Mouse (Mus musculus) erythroid progenitor cell, adult 5-6 weeks (primary cell): ENCODE results near the gene Ankdd1a. TPM values are rescaled to one million over a fixed set of nuclear protein-coding genes. Genes with fewer than 3 reads are reported as not detected.

Source experiments
- ATAC-seq: replicated peaks from 2 replicates; pipeline ENCODE4 v1.8.0; 2016; ENCODE audit warnings: moderate number of reproducible peaks, mild to moderate bottlenecking, moderate TSS enrichment, inconsistent platforms; ENCODE audit not compliant: poor library complexity, low FRiP score, severe bottlenecking
- total RNA-seq, 2 experiments: library from RNA; stranded (forward) in 1 of 2; stranded (reverse) in 1 of 2; fragments of 150-400 nt in 1 of 2; fragments of 186-747, 209-891 nt in 1 of 2; gene quantifications; 2 replicates each; pipeline versions ENCODE4 v1.2.3 to v1.2.4; 2015 to 2017; ENCODE audit warnings: low replicate concordance in 2 of 2

The Ankdd1a gene
- total RNA-seq, 2 experiments from 2014 or later = not detected

- no peak for ATAC-seq
These were observed 5.6 kb downstream of the Ankdd1a start for GRCm38 (mm10) chr9:65514431-65514830.

DNA sequence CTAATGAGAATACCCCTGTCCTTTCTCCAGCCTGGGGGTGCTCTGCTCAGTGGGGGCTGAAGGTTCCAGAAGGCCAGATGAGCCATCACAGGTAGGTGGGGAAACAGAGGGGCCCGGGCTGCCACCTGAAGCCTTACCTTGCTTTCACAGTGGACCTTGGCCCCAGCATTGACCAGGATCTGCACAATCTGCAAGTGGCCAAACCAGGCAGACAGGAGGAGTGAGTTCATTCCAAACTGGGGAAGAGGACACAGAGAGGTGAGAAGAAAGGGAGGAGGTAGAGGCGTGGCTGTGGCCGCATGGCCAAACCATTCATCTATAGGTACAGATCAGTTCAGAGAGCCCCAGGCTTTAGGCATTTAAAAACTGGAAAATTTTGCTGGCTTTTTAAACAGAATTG lies 7.5 kb downstream of the Ankdd1a start:
- no peak for ATAC-seq

- no peak for ATAC-seq
These were observed 11.5 kb downstream of the Ankdd1a start for GRCm38 (mm10) chr9:65508449-65508848.

DNA sequence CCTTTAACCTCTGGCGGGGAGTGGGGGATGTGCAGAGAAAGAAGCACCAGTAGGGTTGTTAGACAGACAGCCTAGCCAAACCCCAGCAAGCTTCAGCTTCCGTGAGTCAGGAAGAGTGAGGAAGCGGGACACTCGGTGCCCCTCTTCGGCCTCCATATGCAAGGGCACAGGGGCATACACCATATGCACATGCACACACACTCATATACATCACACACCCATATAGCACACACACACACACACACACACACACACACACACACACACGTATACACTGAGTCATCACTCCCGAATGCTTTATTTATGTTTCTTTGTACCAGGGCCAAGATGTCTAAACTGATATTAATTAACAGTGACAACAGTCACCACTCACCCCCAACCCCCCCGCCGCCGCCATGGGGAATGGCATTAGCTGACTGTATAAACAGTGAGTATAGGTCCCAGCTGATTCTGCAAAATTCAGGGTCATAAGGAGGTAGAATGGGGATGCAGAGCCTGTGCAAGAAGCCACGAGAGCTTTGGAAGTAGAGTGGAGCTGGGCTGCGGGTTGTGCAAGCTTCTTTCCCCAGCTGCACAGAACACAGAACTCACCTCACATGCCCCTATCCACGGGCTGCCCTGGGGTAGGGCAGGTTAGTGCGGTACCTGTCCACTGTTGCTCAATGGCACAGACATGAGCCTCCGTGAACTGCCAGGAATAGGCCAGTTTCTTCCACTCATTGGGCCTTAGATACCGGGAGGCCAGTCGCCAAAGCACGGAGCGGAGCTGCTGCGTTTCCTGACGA lies 17.1 kb downstream of the Ankdd1a start:
- ATAC-seq = no peak

DNA sequence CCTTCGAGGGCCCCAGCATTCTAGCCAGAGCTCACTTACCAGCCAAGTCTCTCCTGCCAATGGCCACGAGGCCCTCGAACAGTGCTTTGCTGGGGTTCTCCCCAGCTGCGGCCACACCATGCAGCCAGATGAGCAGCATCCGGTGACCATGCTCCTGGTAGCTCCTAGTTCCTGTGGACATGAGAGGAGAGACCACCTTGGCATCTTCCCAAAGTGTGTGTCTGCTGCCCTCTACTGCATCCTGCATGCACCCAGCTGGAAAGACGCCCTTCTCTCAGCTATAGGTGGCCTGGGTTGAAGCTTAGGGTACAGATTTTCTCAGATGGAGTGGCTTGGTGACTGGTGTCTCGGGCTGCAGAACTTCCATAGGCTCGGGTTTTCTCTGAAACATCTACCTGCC lies 17.8 kb downstream of the Ankdd1a start:
- ATAC-seq = no peak

DNA sequence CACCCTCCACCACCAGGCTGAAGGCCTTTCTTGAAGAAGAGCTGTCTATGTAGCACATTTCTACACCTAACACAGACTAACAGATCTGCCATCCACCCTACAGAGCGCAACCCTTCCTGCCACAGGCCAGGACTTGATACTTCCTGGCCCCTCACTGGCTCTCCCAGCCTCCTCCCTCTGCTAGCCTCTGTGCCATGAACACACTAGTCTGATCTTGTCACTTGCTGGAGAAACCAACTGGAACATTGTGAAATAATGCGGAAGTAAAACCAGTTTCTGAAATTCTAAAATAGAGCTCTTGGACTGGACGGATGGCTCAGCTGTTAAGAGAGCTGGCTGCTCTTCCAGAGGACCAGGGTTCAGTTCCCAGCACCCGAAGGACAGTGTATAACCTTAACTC lies 27.1 kb downstream of the Ankdd1a start:
- ATAC-seq = no peak

DNA sequence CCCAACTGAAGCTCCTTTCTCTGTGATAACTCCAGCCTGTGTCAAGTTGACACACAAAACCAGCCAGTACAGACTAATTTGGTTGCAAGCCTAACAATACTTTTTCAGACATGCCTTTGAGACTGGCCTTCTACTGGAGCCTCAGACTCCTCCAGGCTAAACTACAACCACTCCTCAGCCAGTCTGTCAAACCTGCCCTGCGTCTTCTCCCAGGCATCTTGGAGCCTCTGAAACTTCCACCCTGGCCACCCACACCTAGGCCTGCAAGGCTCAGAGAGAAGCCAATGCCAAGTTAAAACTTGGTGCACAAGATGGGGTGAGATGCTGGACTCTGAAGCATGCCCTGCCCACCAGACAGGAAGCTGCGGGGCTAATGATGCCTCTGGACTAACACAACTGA lies 27.6 kb downstream of the Ankdd1a start:
- ATAC-seq = no peak

DNA sequence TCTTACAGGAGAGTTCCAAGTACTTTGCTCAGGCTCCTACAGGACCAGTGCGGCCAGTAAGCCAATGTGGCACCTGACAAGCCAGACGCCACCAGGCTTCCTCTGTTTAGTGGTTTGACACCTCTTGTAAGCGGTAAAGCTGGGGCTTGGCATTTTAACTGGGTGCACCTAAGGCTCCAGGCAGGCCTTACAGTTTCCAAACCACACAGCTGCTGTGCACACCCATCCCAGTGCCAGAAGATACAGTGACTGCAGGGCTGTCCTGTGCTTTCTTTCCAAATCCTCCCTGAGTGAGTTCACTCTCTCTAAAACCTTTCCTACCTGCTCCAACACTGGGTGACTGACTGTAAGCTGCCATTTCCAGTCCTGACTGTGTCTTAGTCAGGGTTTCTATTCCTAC lies 28.5 kb downstream of the Ankdd1a start:
- ATAC-seq = no peak

DNA sequence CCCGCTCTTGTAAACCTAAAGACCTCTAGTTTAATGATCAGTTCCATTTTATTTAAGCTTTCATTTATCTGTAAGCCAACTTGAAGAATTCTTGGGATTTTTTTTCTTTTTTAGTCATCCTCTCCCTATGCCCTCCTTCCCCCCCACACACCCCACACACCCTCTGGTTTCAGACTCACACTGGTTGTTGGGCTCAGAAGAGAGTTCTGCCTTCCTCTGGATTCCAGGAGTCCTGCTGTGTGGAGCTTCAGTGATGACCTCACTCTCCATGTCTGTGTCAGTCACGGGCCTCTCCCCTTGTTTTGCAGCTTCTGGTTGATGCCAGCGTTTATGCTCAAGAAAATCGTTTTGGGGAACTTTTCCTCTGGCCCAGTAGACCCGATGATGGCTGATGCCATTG lies 39.9 kb downstream of the Ankdd1a start:
- no peak for ATAC-seq

- ATAC-seq = no peak
These were observed 40.8 kb downstream of the Ankdd1a start for GRCm38 (mm10) chr9:65479158-65479557.

- ATAC-seq = no peak
These were observed 47.2 kb downstream of the Ankdd1a start for GRCm38 (mm10) chr9:65472769-65473168.

- no peak for ATAC-seq
These were observed 52.3 kb downstream of the Ankdd1a start for GRCm38 (mm10) chr9:65467686-65468085.

DNA sequence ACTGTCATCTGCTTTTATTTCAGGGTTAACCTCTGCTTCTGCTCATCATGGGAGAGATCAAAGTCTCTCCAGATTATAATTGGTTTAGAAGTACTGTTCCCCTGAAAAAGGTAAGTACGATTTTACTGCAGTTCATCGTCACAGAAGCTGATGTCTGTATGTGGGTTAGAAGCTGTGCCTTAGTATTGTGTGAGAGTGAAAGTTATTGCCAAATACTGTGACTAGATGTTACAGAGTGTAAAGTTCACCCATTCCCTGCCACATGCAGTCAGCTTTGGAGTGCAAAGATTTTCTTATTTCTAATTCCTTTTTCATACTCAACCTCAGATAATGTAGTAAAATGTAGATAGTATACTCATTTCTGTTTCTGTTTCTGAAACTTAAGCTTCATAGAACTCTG lies 54.8 kb downstream of the Ankdd1a start:
- no peak for ATAC-seq

DNA sequence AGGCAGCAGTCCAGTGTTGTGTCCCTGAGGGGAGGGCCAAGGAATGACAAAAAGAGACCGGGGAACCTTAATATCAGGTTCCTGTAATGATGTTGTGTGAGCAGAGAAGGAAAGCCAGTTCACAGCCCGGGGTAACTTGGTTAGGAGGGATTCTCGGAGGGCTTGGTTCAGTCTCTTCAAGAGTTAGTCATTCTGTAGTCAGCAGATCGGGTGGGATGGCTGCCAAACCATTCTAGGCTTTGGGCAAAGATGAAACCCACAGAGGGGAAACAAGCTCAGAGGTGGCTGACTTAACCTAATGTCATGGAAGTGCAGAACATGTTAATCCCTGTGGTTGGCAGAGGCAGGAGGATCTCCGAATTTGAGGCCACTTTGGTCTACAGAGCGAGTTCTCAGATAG lies 55.8 kb downstream of the Ankdd1a start:
- no peak for ATAC-seq

DNA sequence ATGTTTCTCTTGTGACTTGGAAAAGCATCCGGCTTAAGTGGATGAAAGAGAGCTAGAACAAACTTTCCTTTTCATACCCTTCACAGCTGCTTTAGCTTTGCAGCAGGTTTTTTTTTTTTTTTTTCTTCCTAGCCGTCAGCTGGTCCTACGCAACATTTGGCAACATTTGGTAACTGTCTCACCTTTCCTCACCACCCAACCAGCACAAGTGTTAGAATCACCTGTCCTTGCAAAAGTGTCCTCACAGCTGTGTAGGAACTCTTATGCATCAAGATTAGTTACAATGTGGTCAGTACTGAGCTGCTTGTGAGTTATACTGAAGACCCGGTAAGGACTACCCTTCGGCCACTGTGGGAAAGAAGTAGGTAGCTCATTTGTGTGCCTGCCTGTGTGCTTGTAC lies 57.4 kb downstream of the Ankdd1a start:
- ATAC-seq = no peak

GRCm38 (mm10) chr9:65460732-65461442 lies 59.1 kb downstream of the Ankdd1a start, which contains the start of gene Spg21:
TSS of gene Spg21 (plus strand) at chr9:65460947.
- ATAC-seq = peak; percentile 79

DNA sequence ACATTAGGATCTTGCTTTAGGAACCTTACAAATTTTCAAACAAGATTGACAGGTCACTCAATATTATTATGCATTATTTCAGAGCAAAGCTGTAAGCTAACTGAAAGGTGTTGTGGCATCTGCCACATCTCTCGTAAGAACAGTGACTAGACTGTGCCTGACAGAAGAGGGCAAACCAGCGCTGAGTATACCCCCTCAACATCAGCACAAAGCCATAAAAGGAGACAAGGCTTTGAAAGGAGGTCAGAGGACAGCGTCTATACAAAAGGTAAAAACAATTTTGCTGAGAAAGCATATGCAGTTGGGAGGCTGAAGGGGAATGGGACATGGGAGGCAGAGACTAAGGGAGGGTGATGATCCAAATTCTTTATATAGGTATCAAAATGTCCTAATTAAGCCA lies 59.8 kb downstream of the Ankdd1a start:
- no peak for ATAC-seq

- no peak for ATAC-seq
These were observed 61.0 kb downstream of the Ankdd1a start for GRCm38 (mm10) chr9:65458975-65459374.

DNA sequence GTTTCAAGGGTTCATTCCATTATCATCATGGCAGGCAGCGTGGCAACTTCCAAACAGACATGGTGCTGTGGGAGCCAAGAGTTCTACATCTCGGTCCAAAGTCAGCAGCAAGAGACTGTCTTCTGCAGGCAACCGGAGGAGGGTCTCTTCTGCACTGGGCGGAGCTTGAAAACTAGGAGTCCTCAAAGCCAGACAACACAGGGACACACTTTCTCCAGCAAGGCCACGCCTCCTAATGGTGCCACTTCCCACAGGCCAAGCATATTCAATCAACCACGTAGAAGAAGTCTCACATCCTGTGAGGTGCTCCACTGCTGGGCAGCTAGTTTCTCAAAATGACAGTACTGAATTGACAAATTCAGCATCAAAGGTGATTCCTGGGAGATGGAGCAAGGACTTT lies 72.0 kb downstream of the Ankdd1a start:
- ATAC-seq = no peak

DNA sequence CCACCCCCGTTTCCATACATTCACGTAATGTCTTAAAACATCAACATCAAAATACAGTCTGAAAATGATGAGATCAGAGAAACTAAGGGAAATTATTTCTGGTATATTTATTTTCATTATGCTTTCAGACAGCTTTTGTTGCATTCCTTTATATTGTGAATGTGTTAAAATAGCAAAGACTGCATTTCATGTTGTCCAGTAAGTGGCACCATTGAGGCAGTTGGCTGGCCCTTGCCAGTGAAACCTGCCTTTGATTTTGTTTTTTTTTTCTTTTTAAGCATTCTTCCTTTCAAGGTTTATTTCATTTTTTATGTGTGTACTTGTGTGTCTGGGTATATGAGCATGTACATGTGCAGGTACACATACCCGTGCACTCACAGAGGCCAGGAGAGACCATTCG lies 75.3 kb downstream of the Ankdd1a start:
- no peak for ATAC-seq
